Mouse (Mus musculus) MEL (cell line): Measurements from ENCODE around the gene Mrpl11. TPM values are rescaled to one million over a fixed set of nuclear protein-coding genes. Genes with fewer than 3 reads are reported as not detected.
"Not testable (repeated sequence)": the region's sequence is repeated elsewhere in the genome, so short reads cannot be mapped to it uniquely, and the experiment has no call there.

Experiments used
- DNase-seq: peaks from one replicate; pipeline ENCODE4 v3.0.0; 2011; ENCODE audit warnings: low read depth, low spot score
- H3K27ac ChIP-seq: 2 replicates; pipeline ENCODE4 v1.5.1; 2012; ENCODE audit warnings: low read depth, mild to moderate bottlenecking, control low read depth, low read length, moderate library complexity; ENCODE audit not compliant: control insufficient read depth
- H3K27me3 ChIP-seq, 2 experiments: fragments of 150-350 bp in 1 of 2; sonication (generic) in 1 of 2; 2 replicates each; pipeline ENCODE4 v1.6.1; 2012; ENCODE audit warnings: low read length in 2 of 2, mild to moderate bottlenecking in 2 of 2, improper control_type of control experiment in 1 of 2, moderate library complexity in 1 of 2; ENCODE audit not compliant: insufficient read depth in 2 of 2, control insufficient read depth in 1 of 2
- H3K36me3 ChIP-seq, 2 experiments: 2 replicates each; pipeline ENCODE4 v1.6.1; 2012 to 2014; ENCODE audit warnings: low read length in 2 of 2, improper control_type of control experiment in 1 of 2, inconsistent platforms in 1 of 2, mild to moderate bottlenecking in 1 of 2; ENCODE audit not compliant: insufficient read depth in 2 of 2, control insufficient read depth in 1 of 2
- H3K4me1 ChIP-seq, 2 experiments: fragments of 150-350 bp in 1 of 2; sonication (generic) in 1 of 2; 2 replicates each; pipeline ENCODE4 v1.6.1; 2012; ENCODE audit warnings: low read length in 2 of 2, improper control_type of control experiment in 1 of 2, mild to moderate bottlenecking in 1 of 2; ENCODE audit not compliant: insufficient read depth in 2 of 2, control insufficient read depth in 1 of 2
- H3K4me3 ChIP-seq, 2 experiments: fragments of 150-350 bp in 1 of 2; sonication (generic) in 1 of 2; 2 replicates each; pipeline ENCODE4 v1.5.1; 2012; ENCODE audit warnings: low read depth in 2 of 2, low read length in 2 of 2, mild to moderate bottlenecking in 2 of 2, moderate library complexity in 2 of 2, control low read depth in 1 of 2, improper control_type of control experiment in 1 of 2; ENCODE audit not compliant: control insufficient read depth in 1 of 2, insufficient read depth in 1 of 2
- H3K79me2 ChIP-seq: 2 replicates; pipeline ENCODE4 v1.6.1; 2012; ENCODE audit warnings: mild to moderate bottlenecking, low read length, moderate library complexity; ENCODE audit not compliant: control insufficient read depth, poor library complexity, insufficient read depth
- H3K9ac ChIP-seq: 2 replicates; pipeline ENCODE4 v1.6.1; 2012; ENCODE audit warnings: low read depth, mild to moderate bottlenecking, control low read depth, low read length, moderate library complexity; ENCODE audit not compliant: control insufficient read depth, poor library complexity, severe bottlenecking
- H3K9me3 ChIP-seq: fragments of 150-350 bp; sonication (generic); replicated peaks from 2 replicates; pipeline ENCODE4 v1.6.1; 2012; ENCODE audit warnings: mild to moderate bottlenecking, low read length, improper control_type of control experiment, moderate library complexity; ENCODE audit not compliant: insufficient read depth
- BHLHE40 ChIP-seq: IDR thresholded peaks from 2 replicates; pipeline ENCODE4 v1.6.1; 2012; ENCODE audit warnings: low read depth, mild to moderate bottlenecking, inconsistent platforms, low read length, improper control_type of control experiment, borderline replicate concordance
- CHD1 ChIP-seq: IDR thresholded peaks from 2 replicates; pipeline ENCODE4 v1.6.1; 2012; ENCODE audit warnings: low read depth, mild to moderate bottlenecking, inconsistent platforms, low read length, improper control_type of control experiment
- CTCF ChIP-seq, 3 experiments: IDR thresholded peaks in 2 of 3; conservative IDR thresholded peaks in 1 of 3; 2 replicates each; pipeline ENCODE4 v1.5.1; 2011 to 2012; ENCODE audit warnings: low read length in 3 of 3, low read depth in 2 of 3, mild to moderate bottlenecking in 2 of 3, improper control_type of control experiment in 1 of 3, inconsistent platforms in 1 of 3, mixed read lengths in 1 of 3, moderate library complexity in 1 of 3; ENCODE audit not compliant: control insufficient read depth in 1 of 3, insufficient read depth in 1 of 3, poor library complexity in 1 of 3, severe bottlenecking in 1 of 3
- E2F4 ChIP-seq: IDR thresholded peaks from 2 replicates; pipeline ENCODE4 v1.6.1; 2011; ENCODE audit warnings: low read depth, low read length, improper control_type of control experiment, borderline replicate concordance
- GATA1 ChIP-seq: IDR thresholded peaks from 2 replicates; pipeline ENCODE4 v1.6.1; 2011; ENCODE audit warnings: low read depth, low read length, improper control_type of control experiment
- HCFC1 ChIP-seq: IDR thresholded peaks from 2 replicates; pipeline ENCODE4 v1.6.1; 2012; ENCODE audit warnings: low read depth, mild to moderate bottlenecking, inconsistent platforms, low read length, improper control_type of control experiment, moderate library complexity
- KAT2A ChIP-seq: conservative IDR thresholded peaks from 2 replicates; pipeline ENCODE4 v1.6.1; 2012; ENCODE audit warnings: low read depth, low read length, improper control_type of control experiment, inconsistent platforms
- MAZ ChIP-seq: IDR thresholded peaks from 2 replicates; pipeline ENCODE4 v1.6.1; 2012; ENCODE audit warnings: low read depth, mild to moderate bottlenecking, inconsistent platforms, low read length, improper control_type of control experiment
- MEF2A ChIP-seq: IDR thresholded peaks from 2 replicates; pipeline ENCODE4 v1.6.1; 2014; ENCODE audit warnings: low read depth, mild to moderate bottlenecking, inconsistent platforms, low read length, improper control_type of control experiment; ENCODE audit not compliant: poor library complexity, insufficient replicate concordance, severe bottlenecking; ENCODE audit errors: extremely low read depth
- NELFE ChIP-seq: IDR thresholded peaks from 2 replicates; pipeline ENCODE4 v1.6.1; 2011; ENCODE audit warnings: low read depth, low read length, improper control_type of control experiment
- NRF1 ChIP-seq: IDR thresholded peaks from 2 replicates; pipeline ENCODE4 v1.6.1; 2014; ENCODE audit warnings: low read depth, mild to moderate bottlenecking, inconsistent platforms, low read length, improper control_type of control experiment, moderate library complexity; ENCODE audit not compliant: poor library complexity, insufficient read depth, severe bottlenecking
- POLR2AphosphoS2 ChIP-seq: IDR thresholded peaks from 2 replicates; pipeline ENCODE4 v1.6.1; 2011; ENCODE audit warnings: low read length, improper control_type of control experiment
- RAD21 ChIP-seq: IDR thresholded peaks from 2 replicates; pipeline ENCODE4 v1.6.1; 2011; ENCODE audit warnings: mild to moderate bottlenecking, low read depth, low read length, improper control_type of control experiment
- SMC3 ChIP-seq: IDR thresholded peaks from 2 replicates; pipeline ENCODE4 v1.6.1; 2011; ENCODE audit warnings: low read depth, low read length, improper control_type of control experiment
- ZC3H11A ChIP-seq: IDR thresholded peaks from 2 replicates; pipeline ENCODE4 v1.6.1; 2012; ENCODE audit warnings: low read depth, mild to moderate bottlenecking, inconsistent platforms, low read length, improper control_type of control experiment
- ZNF384 ChIP-seq: IDR thresholded peaks from 2 replicates; pipeline ENCODE4 v1.6.1; 2012; ENCODE audit warnings: low read depth, mild to moderate bottlenecking, inconsistent platforms, low read length, improper control_type of control experiment
- polyA plus RNA-seq, 2 experiments: library from polyadenylated mRNA; stranded (reverse) in 1 of 2; unstranded in 1 of 2; fragments of >175 nt in 1 of 2; fragments of >200 nt in 1 of 2; gene quantifications; 2 replicates each; pipeline versions ENCODE4 v1.2.1 to v1.2.4; 2012; ENCODE audit warnings: low replicate concordance in 2 of 2, low read depth in 1 of 2; ENCODE audit not compliant: insufficient read length in 2 of 2, insufficient read depth in 1 of 2, missing spikeins in 1 of 2
- total RNA-seq: library from RNA; depleted of rRNA; stranded (reverse); fragments of 300-350 nt; gene quantifications from 2 replicates; pipeline ENCODE4 v1.2.3, GENCODE M21; 2012

Gene Mrpl11
- total and polyA plus RNA-seq, 3 experiments: 108 to 317 (median 124) TPM

GRCm38 (mm10) chr19:4999445-5000140, 37.6 kb downstream of the Mrpl11 start:
- Histone ChIP-seq H3K79me2 (no peaks in the 10 kb centered on the region), H3K4me3 (no peak overlapping the region), H3K36me3 (no peaks in the 10 kb centered on the region), H3K9me3 (no peaks in the 10 kb centered on the region), H3K4me1 (no peaks in the 10 kb centered on the region), H3K9ac (no peak overlapping the region), H3K27me3 (peaks cover 0 to 10% of the 10 kb centered on the region in 2 experiments), H3K27ac (no peak overlapping the region)
- TF ChIP-seq POLR2AphosphoS2: no peak
- TF ChIP-seq CTCF (IDR thresholded peaks at IDR 0.05 in 2 of 3, conservative IDR thresholded peaks at IDR 0.05 in 1 of 3; ENCODE audit: control insufficient read depth in 1 of 3, insufficient read depth in 1 of 3, low read depth in 2 of 3, low read length in 3 of 3, poor library complexity in 1 of 3, severe bottlenecking in 1 of 3): no peak
- no peak for TF ChIP-seq MEF2A
- no peak for TF ChIP-seq NELFE
- TF ChIP-seq HCFC1: no peak
- TF ChIP-seq NRF1: no peak
- no peak for DNase-seq

GRCm38 (mm10) chr19:5001666-5002406, 39.9 kb downstream of the Mrpl11 start:
- H3K4me3 ChIP-seq: no peak overlapping the region
- H3K27me3 ChIP-seq: peaks cover 0 to 13% of the 10 kb centered on the region in 2 experiments

GRCm38 (mm10) chr19:5003644-5004043, 41.7 kb downstream of the Mrpl11 start:
- 0 out of 2 replicates have a peak, but pooled peaks have one; percentile 12 for TF ChIP-seq ZNF384
- peak in 2 of 3 experiments; percentile 10 to 24; a peak in 2 of 6 replicates for TF ChIP-seq CTCF (IDR thresholded peaks at IDR 0.05 in 2 of 3, conservative IDR thresholded peaks at IDR 0.05 in 1 of 3; ENCODE audit: control insufficient read depth in 1 of 3, insufficient read depth in 1 of 3, low read depth in 2 of 3, low read length in 3 of 3, poor library complexity in 1 of 3, severe bottlenecking in 1 of 3)
- H3K4me1 ChIP-seq, H3K9me3 ChIP-seq, H3K36me3 ChIP-seq, H3K27ac ChIP-seq, H3K9ac ChIP-seq, H3K79me2 ChIP-seq, H3K4me3 ChIP-seq, H3K27me3 ChIP-seq: not testable (repeated sequence)
- peak; percentile 30 for DNase-seq

More at GRCm38 (mm10) chr19:5001666-5002406, 39.9 kb downstream of the Mrpl11 start:
- Histone ChIP-seq H3K27ac (no peak overlapping the region), H3K4me1 (no peaks in the 10 kb centered on the region), H3K36me3 (no peaks in the 10 kb centered on the region), H3K9me3 (no peaks in the 10 kb centered on the region), H3K9ac (no peak overlapping the region), H3K79me2 (no peaks in the 10 kb centered on the region)
- DNase-seq: peak; percentile 77
- TF ChIP-seq SMC3: peak; percentile 88
- TF ChIP-seq KAT2A: no peak
- TF ChIP-seq MAZ: no peak
- TF ChIP-seq E2F4: no peak
- peak; percentile 84 for TF ChIP-seq RAD21
- TF ChIP-seq ZC3H11A: peak; percentile 72
- no peak for TF ChIP-seq CHD1
- 0 out of 2 replicates have a peak, but pooled peaks have one; percentile 8 for TF ChIP-seq GATA1
- TF ChIP-seq BHLHE40: no peak
- peak; percentile 82 to 97 (median 86) for TF ChIP-seq CTCF (IDR thresholded peaks at IDR 0.05 in 2 of 3, conservative IDR thresholded peaks at IDR 0.05 in 1 of 3; ENCODE audit: control insufficient read depth in 1 of 3, insufficient read depth in 1 of 3, low read depth in 2 of 3, low read length in 3 of 3, poor library complexity in 1 of 3, severe bottlenecking in 1 of 3)
